Mouse (Mus musculus) thymus, postnatal 36 days (tissue): Measurements from ENCODE around the gene Ccpg1.

Experiments
- DNase-seq, 2 experiments: peaks; one replicate each; pipeline ENCODE4 v3.0.0; 2022; ENCODE audit warnings: mixed read lengths in 2 of 2

The Ccpg1 gene

DNA sequence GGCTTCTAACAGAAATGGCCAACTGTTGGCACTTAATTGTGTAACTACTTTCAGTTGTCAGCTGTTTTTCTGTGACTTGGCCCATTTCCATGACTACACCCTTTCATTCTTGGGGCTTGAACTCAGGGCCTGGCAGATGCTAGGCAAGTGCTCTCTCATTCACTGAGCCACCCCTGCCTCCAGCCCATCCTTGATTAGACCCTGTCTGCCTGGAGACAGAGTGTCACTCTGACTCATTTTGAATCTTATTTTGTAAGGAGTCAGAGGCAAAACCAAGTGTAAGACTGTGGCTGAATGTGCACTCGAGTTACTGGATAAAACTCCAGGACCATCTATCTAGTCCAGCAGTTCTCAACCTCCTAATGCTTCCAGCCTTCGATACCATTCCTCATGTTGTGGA, 62.7 kb downstream of the Ccpg1 start:
- DNase-seq, result no peak

GRCm38 (mm10) chr9:73048927-73049326, 63.7 kb downstream of the Ccpg1 start:
- no peak for DNase-seq

GRCm38 (mm10) chr9:73049833-73050232, 64.6 kb downstream of the Ccpg1 start:
- DNase-seq, result no peak

DNA sequence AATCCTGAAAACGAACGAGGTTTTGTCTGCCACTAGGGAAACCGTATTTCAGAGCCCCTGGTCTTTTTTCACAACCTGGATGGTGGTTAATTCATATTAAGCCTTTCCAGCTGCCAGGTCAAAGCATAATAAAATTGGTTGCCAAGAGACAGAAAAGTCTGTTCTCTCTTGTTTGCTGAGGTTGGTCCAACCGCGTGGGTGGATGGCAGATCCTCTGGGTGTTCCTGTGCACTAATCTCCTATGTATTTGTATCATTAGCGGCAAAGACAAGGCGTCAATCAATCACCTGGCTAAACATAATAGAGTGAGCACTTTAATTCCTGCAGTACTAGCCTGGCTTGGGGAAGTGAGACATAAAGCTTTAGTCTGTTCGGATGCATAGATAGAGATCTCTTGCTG, 65.4 kb downstream of the Ccpg1 start:
- no peak for DNase-seq

GRCm38 (mm10) chr9:73055441-73055911, 70.2 kb downstream of the Ccpg1 start:
- DNase-seq, result no peak

DNA sequence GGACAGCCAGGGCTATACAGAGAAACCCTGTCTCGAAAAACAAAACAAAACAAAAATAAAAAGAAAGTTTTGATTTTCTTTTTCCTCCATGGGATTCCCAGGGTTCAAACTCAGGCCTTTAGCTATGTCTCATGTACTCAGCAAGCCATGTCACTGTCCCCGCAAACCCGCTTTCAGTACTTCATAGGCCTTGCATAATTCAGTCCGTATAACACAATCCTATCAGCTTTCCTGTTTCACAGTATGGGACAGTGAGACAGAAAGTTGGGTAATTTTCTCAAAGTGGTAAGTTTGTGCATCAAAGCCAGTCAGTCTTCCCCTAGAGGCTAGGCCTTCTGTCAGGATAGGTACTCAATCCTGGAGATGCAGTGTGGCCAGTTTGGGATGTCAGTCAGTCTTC, 74.0 kb downstream of the Ccpg1 start:
- DNase-seq, result no peak

- DNase-seq, result no peak
Measured at GRCm38 (mm10) chr9:73063621-73064290, 78.5 kb downstream of the Ccpg1 start.
